Mouse (Mus musculus): ENCODE results near the gene Exoc6b.

DNA sequence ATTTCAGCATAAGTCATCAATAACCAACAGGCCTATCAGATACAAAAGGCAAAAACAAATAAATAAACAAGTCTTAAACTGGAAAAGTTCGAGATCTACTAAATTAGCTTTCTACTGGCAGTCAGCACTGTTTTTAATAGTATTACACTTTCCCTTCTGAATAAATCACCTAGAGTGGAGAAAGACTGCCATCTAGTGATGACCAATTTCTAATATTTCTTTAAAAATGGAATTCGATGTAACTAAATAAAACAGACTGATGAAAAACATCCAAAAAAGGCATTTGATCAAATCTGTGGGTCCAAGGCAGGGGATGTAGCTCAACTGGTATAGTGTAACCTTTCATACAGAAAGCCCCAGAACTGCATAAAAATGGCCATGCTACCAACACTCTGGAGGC, 52.3 kb downstream of the Exoc6b start:
- TF ChIP-seq ZC3H11A (IDR thresholded peaks at IDR 0.05; ENCODE audit: borderline replicate concordance, low read depth, low read length) (no peak), HCFC1 (IDR thresholded peaks at IDR 0.05; ENCODE audit: borderline replicate concordance, insufficient read depth, low read length) (no peak), CHD2 (IDR thresholded peaks at IDR 0.05; ENCODE audit: low read depth, low read length) (no peak)

Measured in ES-E14 (cell line).